Mouse (Mus musculus) frontal cortex, postnatal 14 days (tissue): Measurements from ENCODE around the gene Fst.

Experiments
- DNase-seq, 2 experiments: peaks; one replicate each; pipeline ENCODE4 v3.0.0; 2022; ENCODE audit warnings: low spot score in 2 of 2

The Fst gene

GRCm38 (mm10) chr13:114458886-114459700, at the start of gene Fst:
Gene Fst (minus strand): TSS chr13:114458951.
- DNase-seq = no peak

- no peak for DNase-seq
These were observed 35.1 kb upstream of the Fst start for GRCm38 (mm10) chr13:114493826-114494225.

GRCm38 (mm10) chr13:114488178-114488577, 29.4 kb upstream of the Fst start:
- DNase-seq = no peak

GRCm38 (mm10) chr13:114478329-114478728, 19.6 kb upstream of the Fst start:
- DNase-seq = no peak

GRCm38 (mm10) chr13:114469945-114470344, 11.2 kb upstream of the Fst start:
- DNase-seq = no peak

- no peak for DNase-seq
These were observed 7.6 kb upstream of the Fst start for GRCm38 (mm10) chr13:114466269-114466919.

GRCm38 (mm10) chr13:114465387-114465786, 6.6 kb upstream of the Fst start:
- DNase-seq = no peak

- DNase-seq = no peak
These were observed 6.1 kb upstream of the Fst start for GRCm38 (mm10) chr13:114464824-114465223.

GRCm38 (mm10) chr13:114462548-114463408, 4.0 kb upstream of the Fst start:
- DNase-seq = no peak

GRCm38 (mm10) chr13:114460306-114460892, 1.6 kb upstream of the Fst start:
- no peak for DNase-seq

GRCm38 (mm10) chr13:114459701-114460160, 980 bp upstream of the Fst start:
- no peak for DNase-seq

GRCm38 (mm10) chr13:114458291-114458885, 363 bp downstream of the Fst start:
- DNase-seq = no peak

GRCm38 (mm10) chr13:114457567-114458120, 1.1 kb downstream of the Fst start:
- no peak for DNase-seq

- DNase-seq = no peak
These were observed 1.8 kb downstream of the Fst start for GRCm38 (mm10) chr13:114456766-114457566.

- DNase-seq = no peak
These were observed 2.5 kb downstream of the Fst start for GRCm38 (mm10) chr13:114456224-114456623.

GRCm38 (mm10) chr13:114455788-114456187, 3.0 kb downstream of the Fst start:
- DNase-seq = no peak

GRCm38 (mm10) chr13:114447213-114447612, 11.5 kb downstream of the Fst start:
- DNase-seq = no peak

GRCm38 (mm10) chr13:114432491-114432890, 26.3 kb downstream of the Fst start:
- DNase-seq = no peak

- no peak for DNase-seq
These were observed 33.5 kb downstream of the Fst start for GRCm38 (mm10) chr13:114425230-114425629.

- DNase-seq = no peak
These were observed 38.5 kb downstream of the Fst start for GRCm38 (mm10) chr13:114420235-114420634.
